Mouse (Mus musculus): ENCODE measurements around the gene Snx32.
"Not testable (repeated sequence)": the region's sequence is repeated elsewhere in the genome, so short reads cannot be mapped to it uniquely, and the experiment has no call there.

The Snx32 gene

GRCm38 (mm10) chr19:5511074-5511632, 815 bp upstream of the Snx32 start:
- DNase-seq, result no peak

GRCm38 (mm10) chr19:5503687-5504086, 6.7 kb downstream of the Snx32 start, which contains the start of gene 1700020D05Rik:
Gene 1700020D05Rik, minus strand, starts transcription at chr19:5503787.
- no peak for DNase-seq

- no peak for DNase-seq
These were observed 9.9 kb downstream of the Snx32 start for GRCm38 (mm10) chr19:5500330-5500875.

GRCm38 (mm10) chr19:5496052-5496370, 14.3 kb downstream of the Snx32 start:
- no peak for DNase-seq

GRCm38 (mm10) chr19:5495353-5496051, 14.8 kb downstream of the Snx32 start:
- no peak for DNase-seq

- no peak for DNase-seq
These were observed 16.0 kb downstream of the Snx32 start for GRCm38 (mm10) chr19:5494314-5494713.

- not testable (repeated sequence) for DNase-seq
These were observed 17.0 kb downstream of the Snx32 start for GRCm38 (mm10) chr19:5493301-5493721.

- DNase-seq, result no peak
These were observed 17.7 kb downstream of the Snx32 start for GRCm38 (mm10) chr19:5492641-5493040.

GRCm38 (mm10) chr19:5490898-5491708, 19.2 kb downstream of the Snx32 start:
- peak; percentile 66 for DNase-seq

GRCm38 (mm10) chr19:5490313-5490897, 19.9 kb downstream of the Snx32 start, which contains the start of gene Cfl1:
Gene Cfl1, plus strand, starts transcription at chr19:5490455.
- DNase-seq, result peak; percentile 89

GRCm38 (mm10) chr19:5489721-5490120, 20.6 kb downstream of the Snx32 start:
- not testable (repeated sequence) for DNase-seq

GRCm38 (mm10) chr19:5488878-5489571, 21.3 kb downstream of the Snx32 start:
- peak; percentile 93 for DNase-seq

- peak; percentile 98 for DNase-seq
These were observed 22.4 kb downstream of the Snx32 start, which contains the start of gene Mus81 for GRCm38 (mm10) chr19:5487768-5488550. Gene Mus81, minus strand, starts transcription at chr19:5488402.

GRCm38 (mm10) chr19:5486771-5487170, 23.6 kb downstream of the Snx32 start:
- no peak for DNase-seq

- DNase-seq, result no peak
These were observed 24.1 kb downstream of the Snx32 start for GRCm38 (mm10) chr19:5486286-5486685.

GRCm38 (mm10) chr19:5485821-5486220, 24.5 kb downstream of the Snx32 start:
- DNase-seq, result no peak

- DNase-seq, result no peak
These were observed 25.0 kb downstream of the Snx32 start for GRCm38 (mm10) chr19:5485371-5485770.

GRCm38 (mm10) chr19:5484496-5484895, 25.8 kb downstream of the Snx32 start:
- DNase-seq, result no peak

- no peak for DNase-seq
These were observed 26.7 kb downstream of the Snx32 start for GRCm38 (mm10) chr19:5483386-5484359.

- no peak for DNase-seq
These were observed 28.9 kb downstream of the Snx32 start for GRCm38 (mm10) chr19:5481398-5481797.
